20 mouse cellular contexts compared by ENCODE assay signal in the genomic region with DNA sequence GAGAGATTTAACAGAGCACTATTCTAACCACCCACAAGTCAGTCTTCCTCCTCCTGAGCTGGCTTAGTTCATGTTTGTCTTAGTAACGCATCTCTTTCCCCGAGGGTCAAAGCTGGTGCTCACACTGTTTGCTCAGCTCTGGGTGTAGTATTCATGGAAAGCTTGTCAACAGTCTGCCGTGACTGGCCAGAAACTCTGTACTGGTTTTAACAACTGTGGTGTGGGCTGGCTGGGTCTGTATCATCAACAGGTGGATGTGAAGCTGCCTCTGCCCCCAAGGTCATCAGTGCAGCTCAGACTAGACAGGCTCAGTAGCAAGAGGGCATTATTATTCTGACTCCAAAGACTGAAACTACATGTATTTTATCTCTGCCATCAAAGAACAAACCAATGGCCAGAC.
"Had no signal": no experiment of that assay in that cellular context is flagged by ENCODE, and none has a peak within 500 bp of the region (broad histone marks: within the 10 kb centered on the region; RNA-seq: fewer than 3 reads in every experiment).

No protein-coding gene starts in this region.

- DNase-seq: kidney, adult 2 months; kidney, postnatal 25 days; layer of hippocampus, postnatal 36 days; lung, adult 18-20 months; lung, postnatal 10 days; lung, postnatal 4 days; right cerebral cortex, adult 18-20 months; right cerebral cortex, postnatal 14 days; right cerebral cortex, postnatal 4 days; thymus, adult 18-20 months; thymus, postnatal 36 days had no signal

- H3K4me1 ChIP-seq: lung, embryonic 15.5 days; midbrain, embryonic 12.5 days; midbrain, embryonic 15.5 days; neural tube, embryonic 12.5 days; neural tube, embryonic 15.5 days had no signal

- H3K9me3 ChIP-seq: lung, embryonic 15.5 days; midbrain, embryonic 12.5 days; midbrain, embryonic 15.5 days; neural tube, embryonic 12.5 days; neural tube, embryonic 15.5 days had no signal

- H3K9ac ChIP-seq: lung, embryonic 15.5 days; midbrain, embryonic 12.5 days; midbrain, embryonic 15.5 days; neural tube, embryonic 12.5 days; neural tube, embryonic 15.5 days had no signal

- H3K27ac ChIP-seq: kidney, postnatal 0 days; layer of hippocampus, adult 2 months; left cerebral cortex, adult 2 months; lung, embryonic 15.5 days; midbrain, embryonic 12.5 days; midbrain, embryonic 15.5 days; neural tube, embryonic 12.5 days; neural tube, embryonic 15.5 days had no signal

- ATAC-seq: intestine, embryonic 16.5 days; midbrain, embryonic 15.5 days had no signal

- H3K36me3 ChIP-seq: lung, embryonic 15.5 days; midbrain, embryonic 12.5 days; midbrain, embryonic 15.5 days; neural tube, embryonic 12.5 days had no signal

- H3K4me2 ChIP-seq: lung, embryonic 15.5 days; midbrain, embryonic 12.5 days; midbrain, embryonic 15.5 days; neural tube, embryonic 12.5 days; neural tube, embryonic 15.5 days had no signal

- H3K4me3 ChIP-seq: layer of hippocampus, adult 2 months; left cerebral cortex, adult 2 months; lung, embryonic 15.5 days; midbrain, embryonic 12.5 days; midbrain, embryonic 15.5 days; neural tube, embryonic 12.5 days; neural tube, embryonic 15.5 days had no signal

- H3K27me3 ChIP-seq: lung, embryonic 15.5 days; midbrain, embryonic 12.5 days; midbrain, embryonic 15.5 days; neural tube, embryonic 12.5 days; neural tube, embryonic 15.5 days had no signal
